Mouse (Mus musculus): Measurements from ENCODE around the gene Tbc1d1. TPM values are rescaled to one million over a fixed set of nuclear protein-coding genes. Genes with fewer than 3 reads are reported as not detected.

The Tbc1d1 gene
- total RNA-seq, 1 experiment = 31.1 TPM

DNA sequence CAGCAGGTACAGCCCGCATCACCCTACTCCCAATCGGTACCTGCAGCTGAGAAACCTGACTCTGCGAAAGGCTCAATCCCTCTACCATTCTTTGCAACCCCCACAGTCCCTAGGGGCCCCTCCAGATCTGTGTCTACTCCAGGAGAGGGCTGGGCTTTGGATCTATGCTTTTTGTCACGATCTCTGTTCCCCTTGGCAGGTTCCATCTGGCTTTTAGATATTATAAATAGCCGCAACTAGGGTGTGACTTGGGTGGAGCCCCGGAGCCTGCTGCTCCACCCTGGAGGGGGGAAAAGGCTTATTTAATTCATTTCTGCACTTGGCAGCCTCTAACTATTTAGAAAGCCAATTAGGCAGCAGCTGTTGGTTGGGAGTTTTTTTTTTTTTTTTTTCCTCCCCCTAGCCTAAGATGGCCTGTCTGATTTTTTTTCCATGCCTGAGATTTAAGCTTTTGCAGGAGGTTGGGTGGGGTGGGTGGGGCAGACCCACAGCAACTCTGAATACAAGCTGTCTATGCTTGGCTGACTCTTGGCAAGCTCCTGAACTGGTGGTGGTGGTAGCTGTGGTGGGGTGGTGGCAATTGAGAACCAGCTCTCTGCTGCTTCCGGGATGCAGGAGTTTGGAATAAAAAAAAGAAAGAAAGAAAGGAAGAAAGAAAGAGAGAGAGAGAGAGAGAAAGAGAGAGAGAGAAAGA is 208.5 kb downstream of the Tbc1d1 start:
- DNase-seq (ENCODE audit: low read depth, low spot score) = no peak
- no peak overlapping the region for H3K27ac ChIP-seq (ENCODE audit: insufficient read depth, low read depth, low read length, poor library complexity, severe bottlenecking)

DNA sequence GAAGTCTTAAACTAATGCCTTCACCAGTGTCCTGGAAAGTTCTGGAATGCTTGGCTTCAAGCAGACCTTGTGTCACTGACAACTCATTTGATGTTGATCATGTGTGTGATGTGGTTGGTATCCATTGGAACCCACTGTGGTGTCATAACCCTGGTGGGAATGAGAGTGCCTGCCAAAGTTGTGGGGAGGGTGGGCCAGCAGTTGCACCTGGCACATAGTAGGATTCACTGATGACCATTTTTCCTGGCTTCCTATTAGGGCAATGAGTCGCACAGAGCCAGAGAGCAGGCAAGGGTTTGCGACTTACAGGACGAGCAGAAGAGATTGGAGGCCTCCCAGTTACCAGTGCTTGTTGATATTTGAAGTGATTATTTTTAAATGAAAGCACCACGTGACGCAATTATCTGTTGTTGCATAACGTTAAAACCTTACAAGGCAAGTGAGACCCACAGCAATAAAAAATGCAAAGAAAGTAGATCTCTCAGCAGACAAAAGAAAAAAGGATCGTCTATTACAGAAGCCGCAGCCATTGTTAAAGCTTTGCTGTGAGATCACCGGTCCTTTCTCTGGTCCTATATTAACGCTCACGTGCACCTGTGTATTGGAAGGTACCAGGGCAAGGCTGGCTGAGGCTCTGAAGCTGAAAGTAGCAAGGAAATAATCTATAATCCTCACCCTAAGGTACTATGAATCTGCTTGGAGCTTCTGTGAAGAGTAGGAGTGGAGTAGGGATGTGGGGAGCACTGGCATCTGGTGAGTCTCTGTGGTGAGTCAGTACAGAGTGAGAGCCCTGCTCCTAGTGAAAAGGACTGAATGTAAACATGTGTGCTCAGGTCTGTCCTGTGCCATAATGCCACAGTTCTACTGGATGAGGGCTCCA is 209.3 kb downstream of the Tbc1d1 start:
- TF ChIP-seq CHD2 (IDR thresholded peaks at IDR 0.05; ENCODE audit: low read depth, low read length) (no peak), ZC3H11A (IDR thresholded peaks at IDR 0.05; ENCODE audit: borderline replicate concordance, low read depth, low read length) (no peak), MAFK (IDR thresholded peaks at IDR 0.05; ENCODE audit: insufficient read depth, low read depth, low read length) (no peak), HCFC1 (IDR thresholded peaks at IDR 0.05; ENCODE audit: borderline replicate concordance, insufficient read depth, low read length) (no peak), ZNF384 (IDR thresholded peaks at IDR 0.05; ENCODE audit: low read depth, low read length) (no peak)
- Histone ChIP-seq H3K27ac (ENCODE audit: insufficient read depth, low read depth, low read length, poor library complexity, severe bottlenecking) (no peak overlapping the region), H3K4me3 (ENCODE audit: insufficient read depth in 1 of 2, low read depth in 1 of 2, low read length in 2 of 2, poor library complexity in 1 of 2, severe bottlenecking in 1 of 2) (no peak overlapping the region), H3K9ac (ENCODE audit: insufficient read depth, low read depth, low read length, poor library complexity, severe bottlenecking) (no peak overlapping the region), H3K9me3 (ENCODE audit: control insufficient read depth, insufficient read depth, low read depth, low read length) (no peaks in the 10 kb centered on the region), H3K36me3 (ENCODE audit: control insufficient read depth, insufficient read depth, low read length, poor library complexity, severe bottlenecking) (no peaks in the 10 kb centered on the region), H3K4me1 (ENCODE audit: control insufficient read depth in 2 of 2, insufficient read depth in 2 of 2, low read length in 2 of 2, poor library complexity in 1 of 2) (peaks cover 6 to 7% of the 10 kb centered on the region in 2 experiments; a peak in 2 of 4 replicates)
- in situ Hi-C loops (cut with MboI; ENCODE audit: low sequenced_read_pairs in 2 of 2, unreplicated experiment in 2 of 2) = no loop called here
- DNase-seq (ENCODE audit: low read depth, low spot score) = no peak

More for the DNA sequence above, 208.5 kb downstream of the Tbc1d1 start:
- in situ Hi-C loops (cut with MboI; ENCODE audit: low sequenced_read_pairs in 2 of 2, unreplicated experiment in 2 of 2) = no loop called here
- H3K9ac ChIP-seq (ENCODE audit: insufficient read depth, low read depth, low read length, poor library complexity, severe bottlenecking) = no peak overlapping the region
- H3K4me1 ChIP-seq (ENCODE audit: control insufficient read depth in 2 of 2, insufficient read depth in 2 of 2, low read length in 2 of 2, poor library complexity in 1 of 2) = peaks cover 6 to 7% of the 10 kb centered on the region in 2 experiments; a peak in 2 of 4 replicates
- TF ChIP-seq ZC3H11A (IDR thresholded peaks at IDR 0.05; ENCODE audit: borderline replicate concordance, low read depth, low read length) (no peak), ZNF384 (IDR thresholded peaks at IDR 0.05; ENCODE audit: low read depth, low read length) (peak; percentile 78)
- no peaks in the 10 kb centered on the region for H3K9me3 ChIP-seq (ENCODE audit: control insufficient read depth, insufficient read depth, low read depth, low read length)
- no peaks in the 10 kb centered on the region for H3K36me3 ChIP-seq (ENCODE audit: control insufficient read depth, insufficient read depth, low read length, poor library complexity, severe bottlenecking)
- H3K4me3 ChIP-seq (ENCODE audit: insufficient read depth in 1 of 2, low read depth in 1 of 2, low read length in 2 of 2, poor library complexity in 1 of 2, severe bottlenecking in 1 of 2) = 0 out of 4 replicates have a peak overlapping the region, but pooled peaks of 1 of the 2 experiments have one; percentile 11

DNA sequence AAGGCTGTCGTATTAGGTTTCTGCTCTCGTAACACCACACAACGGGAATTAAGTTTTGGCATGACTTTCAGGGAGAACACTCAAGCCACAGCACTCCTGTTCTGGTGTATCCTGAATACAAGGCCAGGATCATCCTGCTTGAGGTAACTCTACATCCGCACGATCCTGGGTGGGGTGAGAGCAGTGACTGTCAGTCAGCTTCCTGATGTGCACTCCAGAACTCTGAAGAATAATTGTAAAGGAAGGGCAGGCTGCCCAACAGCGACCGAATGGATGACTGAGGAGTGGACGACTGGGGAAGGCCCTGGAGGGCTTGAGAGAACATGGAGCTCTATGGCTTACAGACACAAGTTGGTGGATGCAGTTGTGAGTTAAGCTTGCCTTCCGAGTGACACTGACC is 210.0 kb downstream of the Tbc1d1 start:
- Histone ChIP-seq H3K4me1 (ENCODE audit: control insufficient read depth in 2 of 2, insufficient read depth in 2 of 2, low read length in 2 of 2, poor library complexity in 1 of 2) (peaks cover 6 to 7% of the 10 kb centered on the region in 2 experiments; a peak in 2 of 4 replicates), H3K36me3 (ENCODE audit: control insufficient read depth, insufficient read depth, low read length, poor library complexity, severe bottlenecking) (no peaks in the 10 kb centered on the region), H3K4me3 (ENCODE audit: insufficient read depth in 1 of 2, low read depth in 1 of 2, low read length in 2 of 2, poor library complexity in 1 of 2, severe bottlenecking in 1 of 2) (no peak overlapping the region), H3K9me3 (ENCODE audit: control insufficient read depth, insufficient read depth, low read depth, low read length) (no peaks in the 10 kb centered on the region), H3K27ac (ENCODE audit: insufficient read depth, low read depth, low read length, poor library complexity, severe bottlenecking) (no peak overlapping the region), H3K9ac (ENCODE audit: insufficient read depth, low read depth, low read length, poor library complexity, severe bottlenecking) (no peak overlapping the region)
- in situ Hi-C loops (cut with MboI; ENCODE audit: low sequenced_read_pairs in 2 of 2, unreplicated experiment in 2 of 2) = no loop called here
- no peak for DNase-seq (ENCODE audit: low read depth, low spot score)
- no peak for TF ChIP-seq CHD2 (IDR thresholded peaks at IDR 0.05; ENCODE audit: low read depth, low read length)
- no peak for TF ChIP-seq HCFC1 (IDR thresholded peaks at IDR 0.05; ENCODE audit: borderline replicate concordance, insufficient read depth, low read length)
- no peak for TF ChIP-seq ZNF384 (IDR thresholded peaks at IDR 0.05; ENCODE audit: low read depth, low read length)
- no peak for TF ChIP-seq MAFK (IDR thresholded peaks at IDR 0.05; ENCODE audit: insufficient read depth, low read depth, low read length)
- no peak for TF ChIP-seq ZC3H11A (IDR thresholded peaks at IDR 0.05; ENCODE audit: borderline replicate concordance, low read depth, low read length)

DNA sequence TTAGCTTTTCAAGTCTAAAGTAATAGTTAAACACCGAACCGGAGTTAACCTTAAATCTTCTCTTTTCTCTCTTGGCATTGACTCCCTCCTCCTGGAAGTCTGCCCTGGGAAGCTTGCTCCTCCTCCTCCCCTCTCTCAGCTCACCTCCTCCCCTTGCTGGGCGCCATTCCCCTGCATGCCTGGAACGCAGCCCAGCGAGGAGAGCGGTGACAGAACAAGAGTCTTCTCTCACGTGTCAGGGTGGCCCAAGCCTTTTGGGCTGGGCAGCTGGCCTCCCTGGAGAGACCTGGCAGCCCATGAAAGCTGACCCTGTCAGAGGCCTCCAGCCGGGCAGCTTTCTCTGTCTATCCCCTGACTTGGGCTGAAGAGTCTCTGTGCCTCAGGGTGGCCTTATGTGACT is 211.3 kb downstream of the Tbc1d1 start:
- Histone ChIP-seq H3K4me1 (ENCODE audit: control insufficient read depth in 2 of 2, insufficient read depth in 2 of 2, low read length in 2 of 2, poor library complexity in 1 of 2) (peaks cover 6 to 7% of the 10 kb centered on the region in 2 experiments; a peak in 2 of 4 replicates), H3K36me3 (ENCODE audit: control insufficient read depth, insufficient read depth, low read length, poor library complexity, severe bottlenecking) (no peaks in the 10 kb centered on the region), H3K9ac (ENCODE audit: insufficient read depth, low read depth, low read length, poor library complexity, severe bottlenecking) (no peak overlapping the region), H3K4me3 (ENCODE audit: insufficient read depth in 1 of 2, low read depth in 1 of 2, low read length in 2 of 2, poor library complexity in 1 of 2, severe bottlenecking in 1 of 2) (no peak overlapping the region), H3K27ac (ENCODE audit: insufficient read depth, low read depth, low read length, poor library complexity, severe bottlenecking) (no peak overlapping the region), H3K9me3 (ENCODE audit: control insufficient read depth, insufficient read depth, low read depth, low read length) (no peaks in the 10 kb centered on the region)
- TF ChIP-seq MAFK (IDR thresholded peaks at IDR 0.05; ENCODE audit: insufficient read depth, low read depth, low read length) (no peak), HCFC1 (IDR thresholded peaks at IDR 0.05; ENCODE audit: borderline replicate concordance, insufficient read depth, low read length) (no peak), ZC3H11A (IDR thresholded peaks at IDR 0.05; ENCODE audit: borderline replicate concordance, low read depth, low read length) (no peak), ZNF384 (IDR thresholded peaks at IDR 0.05; ENCODE audit: low read depth, low read length) (no peak), CHD2 (IDR thresholded peaks at IDR 0.05; ENCODE audit: low read depth, low read length) (no peak)
- in situ Hi-C loops (cut with MboI; ENCODE audit: low sequenced_read_pairs in 2 of 2, unreplicated experiment in 2 of 2) = no loop called here
- DNase-seq (ENCODE audit: low read depth, low spot score) = no peak

Measured in ES-E14 (cell line).